Mouse (Mus musculus): ENCODE measurements around the gene Flt3l.

DNA sequence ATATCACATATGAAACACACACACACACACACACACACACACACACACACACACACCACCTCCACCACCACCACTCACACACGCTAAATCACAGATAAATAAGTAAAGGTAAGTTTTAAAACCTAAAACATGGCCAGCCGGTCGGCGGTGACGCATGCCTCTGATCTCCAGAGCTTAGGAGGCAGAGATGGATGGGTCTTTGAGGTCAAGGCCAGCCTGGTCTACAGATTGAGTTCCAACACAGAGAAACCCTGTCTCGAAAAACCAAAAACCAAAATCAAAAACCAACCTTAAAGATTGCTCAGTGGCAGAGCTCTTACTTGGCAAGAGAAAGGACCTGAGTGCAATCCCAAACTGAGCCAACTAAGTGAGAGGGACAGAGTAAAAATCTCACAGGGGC lies 36.2 kb downstream of the Flt3l start:
- TF ChIP-seq CTCF (IDR thresholded peaks at IDR 0.05; ENCODE audit: borderline replicate concordance, insufficient read depth, low read length) = no peak
- no peak for TF ChIP-seq POLR2A (IDR thresholded peaks at IDR 0.05; ENCODE audit: low read depth, low read length)
